Mouse (Mus musculus) forebrain, embryonic 11.5 days (tissue): ENCODE measurements at regions not wholly inside any gene's neighbourhood (a gene's known extent, or its start where the extent isn't known, plus 50 kb on each side); places are given as distances from the start of the nearest gene placed in this dataset.

Experiments used
- ATAC-seq: fragments of 200-750 bp; cut with Nextera tagmentation; replicated peaks from 2 replicates; pipeline ENCODE4 v1.8.0; 2017; ENCODE audit warnings: moderate TSS enrichment; ENCODE audit not compliant: low FRiP score
- DNase-seq: peaks from one replicate; pipeline ENCODE4 v3.0.0-alpha.2; 2017; ENCODE audit warnings: low spot score
- H3K27ac ChIP-seq: fragments of 300-500 bp; sonication (generic); 2 replicates; pipeline ENCODE4 v1.5.1; 2014; ENCODE audit warnings: low read depth, low read length
- H3K27me3 ChIP-seq: fragments of 300-500 bp; sonication (generic); 2 replicates; pipeline ENCODE4 v1.6.1; 2014; ENCODE audit warnings: mild to moderate bottlenecking, low read length, mixed read lengths; ENCODE audit not compliant: control insufficient read depth, insufficient read depth
- H3K36me3 ChIP-seq: fragments of 300-500 bp; sonication (generic); 2 replicates; pipeline ENCODE4 v1.6.1; 2014; ENCODE audit warnings: mild to moderate bottlenecking, low read length, moderate library complexity, mixed read lengths; ENCODE audit not compliant: control insufficient read depth, insufficient read depth
- H3K4me1 ChIP-seq: fragments of 300-500 bp; sonication (generic); replicated peaks from 2 replicates; pipeline ENCODE4 v1.6.1; 2014; ENCODE audit warnings: low read length, mixed read lengths; ENCODE audit not compliant: control insufficient read depth, insufficient read depth
- H3K4me2 ChIP-seq: fragments of 300-500 bp; sonication (generic); 2 replicates; pipeline ENCODE4 v1.6.1; 2014; ENCODE audit warnings: low read depth, mild to moderate bottlenecking, low read length, moderate library complexity, mixed read lengths; ENCODE audit not compliant: severe bottlenecking
- H3K4me3 ChIP-seq: fragments of 300-500 bp; sonication (generic); 2 replicates; pipeline ENCODE4 v1.5.1; 2014; ENCODE audit warnings: low read depth, low read length
- H3K9ac ChIP-seq: fragments of 300-500 bp; sonication (generic); 2 replicates; pipeline ENCODE4 v1.6.1; 2014; ENCODE audit warnings: low read length
- H3K9me3 ChIP-seq: fragments of 300-500 bp; sonication (generic); 2 replicates; pipeline ENCODE4 v1.6.1; 2016; ENCODE audit warnings: low read length, mixed read lengths; ENCODE audit not compliant: control insufficient read depth
- WGBS: fragments of 180-500 bp; shearing (Covaris S2); extraction: QIAGEN DNeasy Blood & Tissue Kit; methylation state at CpG from one replicate; pipeline ENCODE4 v1.1.7; 2014; 5-methylcytosine and 5-hydroxymethylcytosine counted together

GRCm38 (mm10) chr13:45253221-45253620, 136.3 kb upstream of the Mylip start:
- H3K4me1 ChIP-seq, result peaks cover 4% of the 10 kb centered on the region; the same call in 1 of the 2 replicates

GRCm38 (mm10) chr13:45255277-45255676, 134.3 kb upstream of the Mylip start:
- WGBS, result 89% methylated on average over 6 of the region's 6 CpGs
- H3K4me2 ChIP-seq, result no peak overlapping the region
- no peaks in the 10 kb centered on the region for H3K4me1 ChIP-seq
- no peaks in the 10 kb centered on the region for H3K27me3 ChIP-seq
- H3K4me3 ChIP-seq, result no peak overlapping the region
- DNase-seq (no peak), ATAC-seq (no peak)
- H3K36me3 ChIP-seq, result no peaks in the 10 kb centered on the region
- no peaks in the 10 kb centered on the region for H3K9me3 ChIP-seq
- H3K9ac ChIP-seq, result no peak overlapping the region
- no peak overlapping the region for H3K27ac ChIP-seq

More at GRCm38 (mm10) chr13:45253221-45253620, 136.3 kb upstream of the Mylip start:
- H3K4me3 ChIP-seq, result no peak overlapping the region
- DNase-seq (no peak), ATAC-seq (no peak)
- no peak overlapping the region for H3K4me2 ChIP-seq
- no peaks in the 10 kb centered on the region for H3K9me3 ChIP-seq
- no peak overlapping the region for H3K9ac ChIP-seq
- no peak overlapping the region for H3K27ac ChIP-seq
- 65% methylated on average over 2 of the region's 2 CpGs for WGBS
- no peaks in the 10 kb centered on the region for H3K36me3 ChIP-seq
- no peaks in the 10 kb centered on the region for H3K27me3 ChIP-seq

- 62% methylated on average over 5 of the region's 5 CpGs for WGBS
- H3K9ac ChIP-seq, result no peak overlapping the region
- ATAC-seq, result no peak
Observed at GRCm38 (mm10) chr13:45262011-45262410, 127.5 kb upstream of the Mylip start.

GRCm38 (mm10) chr13:45266287-45267064, 123.1 kb upstream of the Mylip start:
- H3K27me3 ChIP-seq, result no peaks in the 10 kb centered on the region
- no peak for ATAC-seq
- WGBS, result 89% methylated on average over 6 of the region's 6 CpGs

More at GRCm38 (mm10) chr13:45262011-45262410, 127.5 kb upstream of the Mylip start:
- Histone ChIP-seq H3K36me3 (no peaks in the 10 kb centered on the region), H3K27ac (no peak overlapping the region), H3K9me3 (no peaks in the 10 kb centered on the region), H3K27me3 (no peaks in the 10 kb centered on the region), H3K4me3 (no peak overlapping the region), H3K4me1 (no peaks in the 10 kb centered on the region), H3K4me2 (no peak overlapping the region)
- DNase-seq, result no peak

GRCm38 (mm10) chr13:45267446-45267845, 122.1 kb upstream of the Mylip start:
- Histone ChIP-seq H3K36me3 (no peaks in the 10 kb centered on the region), H3K27me3 (no peaks in the 10 kb centered on the region), H3K4me3 (no peak overlapping the region), H3K4me2 (no peak overlapping the region), H3K27ac (no peak overlapping the region), H3K9me3 (no peaks in the 10 kb centered on the region), H3K9ac (no peak overlapping the region), H3K4me1 (no peaks in the 10 kb centered on the region)
- ATAC-seq (no peak), DNase-seq (no peak)
- WGBS, result 76% methylated on average over 5 of the region's 5 CpGs

More at GRCm38 (mm10) chr13:45266287-45267064, 123.1 kb upstream of the Mylip start:
- Histone ChIP-seq H3K27ac (no peak overlapping the region), H3K4me2 (no peak overlapping the region), H3K9ac (no peak overlapping the region), H3K4me3 (no peak overlapping the region), H3K4me1 (no peaks in the 10 kb centered on the region), H3K9me3 (no peaks in the 10 kb centered on the region), H3K36me3 (no peaks in the 10 kb centered on the region)
- DNase-seq, result no peak

GRCm38 (mm10) chr13:45267906-45268305, 121.6 kb upstream of the Mylip start:
- H3K27me3 ChIP-seq, result no peaks in the 10 kb centered on the region
- no peak for DNase-seq

GRCm38 (mm10) chr13:45274261-45274884, 115.2 kb upstream of the Mylip start:
- Histone ChIP-seq H3K27ac (no peak overlapping the region), H3K27me3 (no peaks in the 10 kb centered on the region), H3K4me1 (no peaks in the 10 kb centered on the region), H3K4me2 (no peak overlapping the region), H3K9me3 (no peaks in the 10 kb centered on the region), H3K4me3 (no peak overlapping the region), H3K9ac (no peak overlapping the region), H3K36me3 (no peaks in the 10 kb centered on the region)
- 82% methylated on average over 8 of the region's 8 CpGs for WGBS
- ATAC-seq (no peak), DNase-seq (no peak)

More at GRCm38 (mm10) chr13:45267906-45268305, 121.6 kb upstream of the Mylip start:
- no peak overlapping the region for H3K4me2 ChIP-seq
- H3K4me3 ChIP-seq, result no peak overlapping the region
- H3K9ac ChIP-seq, result no peak overlapping the region
- H3K27ac ChIP-seq, result no peak overlapping the region
- 76% methylated on average over 4 of the region's 4 CpGs for WGBS
- no peak for ATAC-seq
- no peaks in the 10 kb centered on the region for H3K9me3 ChIP-seq
- no peaks in the 10 kb centered on the region for H3K4me1 ChIP-seq
- no peaks in the 10 kb centered on the region for H3K36me3 ChIP-seq

- 72% methylated on average over 5 of the region's 5 CpGs for WGBS
- Histone ChIP-seq H3K27ac (no peak overlapping the region), H3K4me2 (no peak overlapping the region), H3K9me3 (no peaks in the 10 kb centered on the region), H3K4me3 (no peak overlapping the region), H3K36me3 (no peaks in the 10 kb centered on the region), H3K4me1 (no peaks in the 10 kb centered on the region), H3K9ac (no peak overlapping the region), H3K27me3 (no peaks in the 10 kb centered on the region)
- DNase-seq (no peak), ATAC-seq (no peak)
Observed at GRCm38 (mm10) chr13:45275391-45275790, 114.2 kb upstream of the Mylip start.
